Mouse (Mus musculus): Measurements from ENCODE around the gene Vmn1r85. TPM values are rescaled to one million over a fixed set of nuclear protein-coding genes. Genes with fewer than 3 reads are reported as not detected.
"Not testable (repeated sequence)": the region's sequence is repeated elsewhere in the genome, so short reads cannot be mapped to it uniquely, and the experiment has no call there.

The Vmn1r85 gene
- 0.06 and 0.17 TPM in 2 replicates for polyA plus RNA-seq (2014; fragmentation: Nextera tagmentation; extraction: Ambion mirVana)

GRCm38 (mm10) chr7:13095073-13095472 is at the start of gene Vmn1r85:
Vmn1r85 (minus strand) TSS chr7:13095173.
- 75% methylated on average over 3 of the region's 3 CpGs for WGBS
- no peak for ATAC-seq (ENCODE audit: low read depth)
- Histone ChIP-seq H3K4me3 (ENCODE audit: low read depth, low read length) (no peak within 1 kb of the TSS), H3K9me3 (ENCODE audit: control insufficient read depth, low read length) (no peaks in the 10 kb centered on the region), H3K4me1 (ENCODE audit: control insufficient read depth, insufficient read depth, low read length) (no peaks in the 10 kb centered on the region), H3K27me3 (ENCODE audit: control insufficient read depth, insufficient read depth, low read length) (no peaks in the 10 kb centered on the region), H3K36me3 (ENCODE audit: control insufficient read depth, insufficient read depth, low read length) (no peaks in the 10 kb centered on the region), H3K9ac (replicated peaks; ENCODE audit: low read depth, low read length) (no peak within 1 kb of the TSS), H3K4me2 (ENCODE audit: low read depth, low read length) (no peak within 1 kb of the TSS), H3K27ac (ENCODE audit: low read depth, low read length) (no peak within 1 kb of the TSS)

GRCm38 (mm10) chr7:13140057-13140456 is 45.1 kb upstream of the Vmn1r85 start, which contains the start of gene Vmn1r87:
Vmn1r87 (minus strand) TSS chr7:13140157.
- Histone ChIP-seq H3K4me3 (ENCODE audit: low read depth, low read length) (no peak within 1 kb of the TSS), H3K9me3 (ENCODE audit: control insufficient read depth, low read length) (no peaks in the 10 kb centered on the region), H3K27ac (ENCODE audit: low read depth, low read length) (no peak within 1 kb of the TSS), H3K4me1 (ENCODE audit: control insufficient read depth, insufficient read depth, low read length) (no peaks in the 10 kb centered on the region), H3K9ac (replicated peaks; ENCODE audit: low read depth, low read length) (no peak within 1 kb of the TSS), H3K4me2 (ENCODE audit: low read depth, low read length) (no peak within 1 kb of the TSS), H3K27me3 (ENCODE audit: control insufficient read depth, insufficient read depth, low read length) (no peaks in the 10 kb centered on the region), H3K36me3 (ENCODE audit: control insufficient read depth, insufficient read depth, low read length) (no peaks in the 10 kb centered on the region)
- 69% methylated on average over 1 of the region's 1 CpGs for WGBS
- ATAC-seq (ENCODE audit: low read depth): no peak

GRCm38 (mm10) chr7:13137340-13137739 is 42.4 kb upstream of the Vmn1r85 start:
- no peaks in the 10 kb centered on the region for H3K9me3 ChIP-seq (ENCODE audit: control insufficient read depth, low read length)

GRCm38 (mm10) chr7:13131856-13132255 is 36.9 kb upstream of the Vmn1r85 start:
- Histone ChIP-seq H3K9ac (replicated peaks; ENCODE audit: low read depth, low read length) (no peak overlapping the region), H3K4me1 (ENCODE audit: control insufficient read depth, insufficient read depth, low read length) (no peaks in the 10 kb centered on the region), H3K9me3 (ENCODE audit: control insufficient read depth, low read length) (no peaks in the 10 kb centered on the region), H3K4me3 (ENCODE audit: low read depth, low read length) (no peak overlapping the region), H3K27me3 (ENCODE audit: control insufficient read depth, insufficient read depth, low read length) (no peaks in the 10 kb centered on the region), H3K27ac (ENCODE audit: low read depth, low read length) (no peak overlapping the region), H3K4me2 (ENCODE audit: low read depth, low read length) (no peak overlapping the region), H3K36me3 (ENCODE audit: control insufficient read depth, insufficient read depth, low read length) (no peaks in the 10 kb centered on the region)
- ATAC-seq (ENCODE audit: low read depth): no peak
- WGBS: 93% methylated on average over 2 of the region's 2 CpGs

More at GRCm38 (mm10) chr7:13137340-13137739, 42.4 kb upstream of the Vmn1r85 start:
- no peaks in the 10 kb centered on the region for H3K27me3 ChIP-seq (ENCODE audit: control insufficient read depth, insufficient read depth, low read length)
- no peaks in the 10 kb centered on the region for H3K4me1 ChIP-seq (ENCODE audit: control insufficient read depth, insufficient read depth, low read length)
- no peak overlapping the region for H3K4me3 ChIP-seq (ENCODE audit: low read depth, low read length)
- no peak for ATAC-seq (ENCODE audit: low read depth)
- H3K9ac ChIP-seq (replicated peaks; ENCODE audit: low read depth, low read length): no peak overlapping the region
- H3K27ac ChIP-seq (ENCODE audit: low read depth, low read length): no peak overlapping the region
- no peak overlapping the region for H3K4me2 ChIP-seq (ENCODE audit: low read depth, low read length)
- H3K36me3 ChIP-seq (ENCODE audit: control insufficient read depth, insufficient read depth, low read length): no peaks in the 10 kb centered on the region

- peak overlapping the region; percentile 35; the same call in 1 of the 2 replicates for H3K4me2 ChIP-seq (ENCODE audit: low read depth, low read length)
- WGBS: 2% methylated on average over 10 of the region's 34 CpGs
- peak; percentile 98 for ATAC-seq (ENCODE audit: low read depth)
- H3K4me3 ChIP-seq (ENCODE audit: low read depth, low read length); H3K9ac ChIP-seq (replicated peaks; ENCODE audit: low read depth, low read length); H3K4me1 ChIP-seq (ENCODE audit: control insufficient read depth, insufficient read depth, low read length); H3K36me3 ChIP-seq (ENCODE audit: control insufficient read depth, insufficient read depth, low read length); H3K27ac ChIP-seq (ENCODE audit: low read depth, low read length); H3K9me3 ChIP-seq (ENCODE audit: control insufficient read depth, low read length); H3K27me3 ChIP-seq (ENCODE audit: control insufficient read depth, insufficient read depth, low read length): not testable (repeated sequence)
These were observed 28.7 kb upstream of the Vmn1r85 start for GRCm38 (mm10) chr7:13123554-13124153.

- no peak within 1 kb of the TSS for H3K4me3 ChIP-seq (ENCODE audit: low read depth, low read length)
- no peak for ATAC-seq (ENCODE audit: low read depth)
- no peaks in the 10 kb centered on the region for H3K9me3 ChIP-seq (ENCODE audit: control insufficient read depth, low read length)
- no peaks in the 10 kb centered on the region for H3K36me3 ChIP-seq (ENCODE audit: control insufficient read depth, insufficient read depth, low read length)
- no peak within 1 kb of the TSS for H3K9ac ChIP-seq (replicated peaks; ENCODE audit: low read depth, low read length)
- H3K27me3 ChIP-seq (ENCODE audit: control insufficient read depth, insufficient read depth, low read length): no peaks in the 10 kb centered on the region
- no peak within 1 kb of the TSS for H3K27ac ChIP-seq (ENCODE audit: low read depth, low read length)
- H3K4me2 ChIP-seq (ENCODE audit: low read depth, low read length): no peak within 1 kb of the TSS
- H3K4me1 ChIP-seq (ENCODE audit: control insufficient read depth, insufficient read depth, low read length): no peaks in the 10 kb centered on the region
These were observed 24.8 kb upstream of the Vmn1r85 start, which contains the start of gene Vmn1r86 for GRCm38 (mm10) chr7:13119817-13120216. Vmn1r86 (minus strand) TSS chr7:13119917.

GRCm38 (mm10) chr7:13072293-13072692 is 22.7 kb downstream of the Vmn1r85 start:
- no peaks in the 10 kb centered on the region for H3K27me3 ChIP-seq (ENCODE audit: control insufficient read depth, insufficient read depth, low read length)
- 62% methylated on average over 5 of the region's 5 CpGs for WGBS
- H3K4me2 ChIP-seq (ENCODE audit: low read depth, low read length): no peak overlapping the region
- H3K27ac ChIP-seq (ENCODE audit: low read depth, low read length): no peak overlapping the region
- ATAC-seq (ENCODE audit: low read depth): no peak
- H3K36me3 ChIP-seq (ENCODE audit: control insufficient read depth, insufficient read depth, low read length): no peaks in the 10 kb centered on the region
- no peaks in the 10 kb centered on the region for H3K9me3 ChIP-seq (ENCODE audit: control insufficient read depth, low read length)
- H3K4me1 ChIP-seq (ENCODE audit: control insufficient read depth, insufficient read depth, low read length): no peaks in the 10 kb centered on the region
- H3K4me3 ChIP-seq (ENCODE audit: low read depth, low read length): no peak overlapping the region
- no peak overlapping the region for H3K9ac ChIP-seq (replicated peaks; ENCODE audit: low read depth, low read length)

GRCm38 (mm10) chr7:13063399-13063798 is 31.6 kb downstream of the Vmn1r85 start:
- not testable (repeated sequence) for H3K4me2 ChIP-seq (ENCODE audit: low read depth, low read length); H3K4me3 ChIP-seq (ENCODE audit: low read depth, low read length); H3K9ac ChIP-seq (replicated peaks; ENCODE audit: low read depth, low read length); H3K4me1 ChIP-seq (ENCODE audit: control insufficient read depth, insufficient read depth, low read length); H3K9me3 ChIP-seq (ENCODE audit: control insufficient read depth, low read length); H3K36me3 ChIP-seq (ENCODE audit: control insufficient read depth, insufficient read depth, low read length); H3K27me3 ChIP-seq (ENCODE audit: control insufficient read depth, insufficient read depth, low read length); H3K27ac ChIP-seq (ENCODE audit: low read depth, low read length); ATAC-seq (ENCODE audit: low read depth)
- 48% methylated on average over 2 of the region's 2 CpGs for WGBS

- no peaks in the 10 kb centered on the region for H3K4me1 ChIP-seq (ENCODE audit: control insufficient read depth, insufficient read depth, low read length)
- no peaks in the 10 kb centered on the region for H3K27me3 ChIP-seq (ENCODE audit: control insufficient read depth, insufficient read depth, low read length)
- H3K27ac ChIP-seq (ENCODE audit: low read depth, low read length): no peak overlapping the region
- WGBS: 81% methylated on average over 9 of the region's 9 CpGs
- no peak overlapping the region for H3K9ac ChIP-seq (replicated peaks; ENCODE audit: low read depth, low read length)
- no peaks in the 10 kb centered on the region for H3K9me3 ChIP-seq (ENCODE audit: control insufficient read depth, low read length)
- no peaks in the 10 kb centered on the region for H3K36me3 ChIP-seq (ENCODE audit: control insufficient read depth, insufficient read depth, low read length)
- H3K4me3 ChIP-seq (ENCODE audit: low read depth, low read length): no peak overlapping the region
- no peak overlapping the region for H3K4me2 ChIP-seq (ENCODE audit: low read depth, low read length)
- ATAC-seq (ENCODE audit: low read depth): no peak
These were observed 35.4 kb downstream of the Vmn1r85 start for GRCm38 (mm10) chr7:13059536-13059935.
